Mouse (Mus musculus) kidney, adult 11 months (tissue): Measurements from ENCODE around the gene Mrpl35.

Source experiments
- DNase-seq: peaks from one replicate; pipeline ENCODE4 v3.0.0; 2022

The Mrpl35 gene

DNA sequence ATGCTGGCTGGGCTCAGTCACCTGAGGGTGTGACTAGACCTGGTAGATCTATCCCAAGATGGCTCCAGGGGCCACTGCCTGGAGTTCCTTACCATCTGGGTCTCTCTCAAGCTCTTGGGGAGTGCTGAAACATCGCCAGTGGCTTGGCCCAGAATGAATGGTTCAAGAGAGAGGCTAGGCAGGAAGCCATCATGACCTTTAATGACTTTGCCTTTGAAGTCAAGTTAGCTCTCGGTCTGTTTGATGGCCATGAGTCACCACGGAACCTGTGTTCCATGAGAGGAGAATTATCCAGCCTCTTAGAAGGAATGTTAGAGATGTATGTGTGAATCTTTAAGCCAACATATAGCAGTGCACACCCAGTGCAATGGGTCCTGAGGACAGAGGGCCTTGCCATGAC, 27.4 kb downstream of the Mrpl35 start:
- DNase-seq: no peak

DNA sequence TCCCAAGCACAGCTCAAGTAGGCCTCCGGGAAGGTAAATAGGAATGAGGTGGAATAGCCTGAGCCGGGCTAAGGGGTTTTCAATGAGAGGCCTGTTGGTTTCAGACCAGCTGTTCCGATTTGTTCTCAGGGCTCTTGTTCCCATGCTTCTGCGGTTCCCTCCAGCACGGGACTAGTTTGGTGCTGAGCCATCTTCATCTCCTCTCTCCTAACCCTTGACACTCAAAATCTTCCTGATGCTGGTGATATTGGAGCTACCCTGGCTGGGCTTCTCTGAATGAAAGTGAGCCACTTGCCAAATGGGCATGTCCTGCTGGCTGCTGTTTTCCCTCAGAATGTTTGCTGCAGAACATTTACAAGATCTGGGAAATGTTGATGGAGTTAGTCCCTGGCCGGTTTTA, 35.0 kb downstream of the Mrpl35 start:
- no peak for DNase-seq

DNA sequence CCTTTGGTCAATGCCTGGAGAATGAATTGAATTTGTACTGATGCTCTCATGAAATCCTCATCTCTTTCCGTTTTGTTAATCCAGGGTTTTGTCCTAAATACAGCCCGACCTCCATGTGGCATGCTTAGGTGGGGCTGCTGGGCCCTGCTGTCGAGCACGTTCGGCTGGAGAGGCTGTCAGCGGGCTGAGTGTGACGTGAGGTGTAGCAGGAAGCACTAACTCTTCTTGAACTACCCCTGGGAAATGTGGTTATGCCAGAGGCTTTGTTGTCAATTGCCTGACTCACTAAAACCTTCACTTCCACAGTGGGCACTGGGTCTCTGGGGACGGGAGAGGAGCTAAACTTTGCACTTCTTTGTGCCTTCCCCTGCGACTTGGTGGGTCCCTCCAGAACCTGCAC, 38.4 kb downstream of the Mrpl35 start:
- no peak for DNase-seq

DNA sequence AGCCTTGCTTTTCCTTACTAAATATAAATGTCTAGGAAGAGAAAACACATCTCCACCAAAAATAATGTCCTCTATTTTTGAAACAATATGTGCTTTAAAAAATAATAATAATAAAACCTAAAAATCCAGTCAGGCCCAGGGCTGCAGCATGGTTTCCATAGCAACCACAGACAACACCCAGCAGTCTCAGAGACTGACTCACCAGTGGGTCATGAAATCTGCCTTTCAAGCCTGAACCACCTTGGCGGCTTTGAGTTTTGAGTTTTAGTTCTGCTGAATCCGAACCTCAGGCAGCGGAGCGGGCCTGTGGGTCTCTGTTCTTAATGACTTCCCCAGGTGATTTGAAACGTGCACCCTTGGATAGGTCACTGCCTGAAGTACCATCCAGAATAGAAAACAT, 43.6 kb downstream of the Mrpl35 start:
- DNase-seq: no peak

DNA sequence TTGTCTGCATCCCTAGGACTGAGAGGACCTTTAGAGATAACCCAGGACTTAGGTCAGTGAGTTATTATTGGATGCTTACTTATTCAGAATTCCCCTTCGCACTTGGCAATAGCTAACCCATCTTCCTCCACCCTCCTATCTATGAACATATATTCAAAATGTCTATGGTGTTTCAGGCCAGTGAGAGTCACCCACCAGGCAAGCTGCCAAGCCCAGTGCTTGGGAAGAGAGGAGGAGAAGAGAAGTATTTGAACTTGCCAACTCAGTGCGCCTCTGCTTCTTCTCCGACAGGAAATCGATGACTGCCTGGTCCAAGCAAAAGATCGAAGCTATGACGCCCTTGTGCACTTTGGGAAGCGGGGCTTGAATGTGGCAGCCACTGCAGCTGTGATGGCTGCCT, 46.3 kb downstream of the Mrpl35 start:
- DNase-seq: no peak

DNA sequence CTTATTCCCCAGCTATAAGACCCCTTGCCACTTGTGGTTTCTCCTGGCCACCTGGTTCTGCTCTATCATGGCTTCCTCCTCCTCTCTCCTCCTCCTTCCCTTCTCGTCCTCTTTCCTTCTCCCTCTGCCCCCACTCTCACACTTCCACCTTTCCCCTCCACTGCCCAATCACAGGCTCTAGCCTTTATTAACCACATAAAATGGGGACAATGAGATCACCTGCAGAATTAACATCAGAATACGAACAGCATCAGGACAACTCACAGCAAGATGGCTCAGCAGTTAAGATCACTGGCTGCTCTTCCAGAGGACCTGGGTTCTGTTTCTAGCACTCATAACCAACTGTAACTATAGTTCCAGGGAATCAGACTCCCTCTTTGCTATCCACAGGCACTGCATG, 46.9 kb downstream of the Mrpl35 start:
- DNase-seq: no peak

DNA sequence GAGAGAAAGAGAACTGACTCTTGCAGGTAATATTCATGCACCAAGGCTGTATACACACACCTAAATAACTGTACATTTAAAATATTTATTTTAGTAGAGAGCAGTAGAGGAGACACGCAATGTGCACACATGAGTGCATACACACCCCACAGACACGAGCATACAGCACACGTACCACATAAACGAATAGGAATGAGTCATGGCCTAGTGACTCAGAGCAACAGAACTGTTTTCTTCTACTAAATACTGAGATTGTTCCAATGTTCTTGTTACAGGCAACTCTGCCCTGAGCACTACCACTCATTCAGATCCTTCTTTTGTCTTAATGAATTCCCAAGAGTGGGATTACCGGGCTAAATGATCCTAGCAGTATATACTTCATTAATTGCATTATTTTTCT, 48.8 kb downstream of the Mrpl35 start:
- DNase-seq: no peak

DNA sequence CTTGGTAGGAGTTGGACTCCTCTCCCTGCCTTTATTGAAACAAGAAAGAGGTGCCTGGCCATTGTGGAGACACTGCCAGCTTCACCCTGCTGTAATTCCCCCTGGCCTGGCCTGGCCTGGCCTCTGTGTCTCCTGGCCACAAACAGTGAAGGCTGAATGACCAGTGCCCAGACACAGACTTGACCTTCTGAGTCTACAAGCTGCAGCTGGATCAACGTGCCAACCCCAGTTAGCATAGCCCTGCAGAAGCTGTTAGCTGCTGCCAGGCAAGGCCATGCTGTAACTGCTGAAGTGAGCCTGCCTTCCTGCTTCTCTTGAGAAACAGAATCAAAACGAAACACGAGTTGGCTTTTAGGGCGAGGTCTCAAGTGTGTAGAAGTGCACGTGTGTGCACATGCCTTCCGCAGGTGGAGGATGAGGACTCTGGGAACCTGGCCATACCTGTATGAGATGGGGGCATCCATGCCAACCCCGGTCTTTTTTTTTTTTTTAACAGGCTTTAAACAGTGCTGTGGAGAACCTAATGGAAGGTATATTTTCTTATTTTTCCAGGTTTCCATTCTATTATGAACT, 54.0 kb downstream of the Mrpl35 start:
- DNase-seq: no peak

DNA sequence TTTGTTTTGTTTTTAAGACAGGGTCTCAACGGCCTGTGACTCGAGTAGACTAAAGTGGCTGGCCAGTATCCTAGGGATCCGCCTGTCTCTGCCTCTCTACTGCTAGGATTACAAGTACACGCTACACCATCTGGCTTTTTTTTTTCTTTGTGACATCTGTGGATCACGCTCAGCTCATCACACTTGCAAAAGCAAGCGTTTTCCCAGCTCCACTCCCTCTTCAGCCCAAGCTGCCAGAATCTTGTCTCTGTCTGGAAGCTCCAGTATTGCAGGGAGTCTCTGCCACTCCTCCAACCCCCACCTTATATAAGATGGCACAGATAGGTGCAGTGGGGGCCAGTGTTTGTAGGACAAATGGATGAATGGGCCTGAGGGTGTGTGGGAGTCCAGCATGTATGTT, 54.6 kb downstream of the Mrpl35 start:
- no peak for DNase-seq

DNA sequence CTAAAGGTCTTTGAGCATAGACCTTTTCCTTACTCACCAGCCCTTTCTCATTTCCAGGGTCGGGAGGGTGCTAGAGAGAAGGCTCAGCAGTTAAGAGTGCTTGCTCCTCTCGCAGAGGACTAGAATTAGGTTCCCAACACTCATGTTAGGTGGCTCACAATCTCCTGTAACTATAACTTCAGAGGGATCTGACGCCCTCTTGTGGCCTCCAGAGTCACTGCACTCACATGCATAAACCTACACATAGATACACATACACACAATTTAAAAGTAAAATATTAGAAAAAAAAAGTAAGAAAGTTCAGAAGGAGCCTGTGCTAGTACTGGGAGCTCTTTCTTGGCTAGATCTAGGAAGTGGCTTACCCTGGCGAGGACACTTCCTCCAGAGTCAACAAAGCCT, 55.5 kb downstream of the Mrpl35 start:
- no peak for DNase-seq

DNA sequence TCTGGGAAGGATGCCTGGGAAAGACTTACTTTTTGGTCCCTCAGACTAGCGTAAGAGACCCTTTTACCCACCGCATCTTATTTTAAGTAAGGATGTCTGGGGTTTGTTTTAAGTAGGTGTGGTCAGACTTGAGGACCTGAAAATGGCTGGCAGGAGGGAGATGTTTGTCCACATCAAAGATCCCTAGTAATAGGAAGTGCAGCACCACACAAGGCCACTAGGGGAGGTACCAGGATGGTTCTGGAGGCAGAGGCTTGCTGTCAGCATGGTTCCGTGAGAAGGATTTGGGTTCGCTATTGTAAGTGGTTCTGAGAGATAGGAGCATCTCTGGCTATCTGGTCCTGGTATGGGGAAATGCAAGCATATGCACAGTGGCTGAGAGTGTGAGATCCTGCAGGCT, 55.9 kb downstream of the Mrpl35 start:
- DNase-seq: no peak

DNA sequence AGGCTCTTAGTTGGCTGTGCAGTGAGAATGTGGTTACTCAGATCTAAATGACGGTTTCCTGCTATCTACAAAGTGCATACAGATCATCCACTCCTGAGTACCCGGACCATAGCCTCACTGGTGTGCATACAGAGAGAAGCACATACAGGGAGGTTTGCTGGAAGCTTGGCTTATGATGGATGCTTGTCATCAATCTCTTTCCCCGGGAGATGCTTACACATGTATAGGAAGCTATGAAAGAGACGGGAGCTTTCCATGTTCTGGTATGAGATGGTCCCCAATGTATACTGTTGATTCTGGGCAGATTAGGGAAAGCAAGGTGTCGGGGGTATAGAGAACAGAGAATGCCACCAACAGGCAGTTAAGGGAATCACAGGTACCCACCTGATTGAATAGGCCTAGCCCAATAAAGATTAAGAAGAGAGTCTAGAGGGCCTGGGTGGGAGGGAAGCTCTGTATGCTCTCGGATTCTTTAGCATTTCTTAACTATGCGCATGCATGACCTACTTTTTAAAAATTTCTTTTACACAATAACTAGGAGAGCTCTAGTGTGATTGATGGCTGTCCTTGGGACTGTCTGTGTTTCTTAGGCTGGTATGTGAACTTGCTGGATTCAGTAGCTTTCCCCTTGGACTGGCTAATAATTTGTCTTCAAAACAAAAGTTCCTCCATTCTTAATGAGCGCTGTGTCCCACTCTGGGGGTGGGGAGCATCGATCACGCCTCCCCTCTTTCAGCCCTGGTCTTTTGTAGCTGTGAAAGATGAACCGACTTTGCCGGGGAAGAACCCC, 56.7 kb downstream of the Mrpl35 start:
- no peak for DNase-seq

DNA sequence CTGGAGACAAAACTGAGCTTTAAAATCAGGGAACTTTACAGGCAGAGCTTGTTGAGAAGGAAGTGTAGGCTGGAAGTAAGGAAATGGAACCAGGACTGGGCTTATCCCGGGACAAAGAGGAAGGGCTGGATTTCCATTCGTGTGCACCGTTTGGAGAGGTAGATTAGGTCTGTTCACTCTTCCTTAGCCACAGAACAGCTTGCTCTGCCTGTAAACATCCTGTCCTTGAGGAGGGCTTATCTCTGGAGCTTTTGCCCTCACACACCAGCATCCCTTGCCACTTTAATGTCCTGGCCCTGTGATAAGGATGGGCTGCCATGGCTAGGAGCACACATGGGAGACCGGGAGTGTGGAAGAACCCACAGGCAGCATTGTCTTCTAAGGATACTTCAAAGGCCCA, 59.0 kb downstream of the Mrpl35 start:
- DNase-seq: no peak
